Mouse (Mus musculus) forebrain, embryonic 13.5 days (tissue): ENCODE data around the gene Rps2. TPM values are rescaled to one million over a fixed set of nuclear protein-coding genes. Genes with fewer than 3 reads are reported as not detected.

Experiments used
- ATAC-seq: fragments of 200-750 bp; cut with Nextera tagmentation; 2 replicates; pipeline ENCODE4 v1.8.0; 2017
- H3K27ac ChIP-seq: fragments of 300-500 bp; sonication (generic); 2 replicates; pipeline ENCODE4 v1.5.1; 2015; ENCODE audit warnings: inconsistent platforms, mild to moderate bottlenecking, moderate library complexity
- H3K27me3 ChIP-seq: fragments of 300-500 bp; sonication (generic); 2 replicates; pipeline ENCODE4 v1.6.1; 2015; ENCODE audit warnings: mild to moderate bottlenecking, inconsistent platforms
- H3K36me3 ChIP-seq: fragments of 300-500 bp; sonication (generic); 2 replicates; pipeline ENCODE4 v1.6.1; 2015; ENCODE audit warnings: mild to moderate bottlenecking, inconsistent platforms; ENCODE audit not compliant: poor library complexity, severe bottlenecking
- H3K4me1 ChIP-seq: fragments of 300-500 bp; sonication (generic); 2 replicates; pipeline ENCODE4 v1.6.1; 2015; ENCODE audit warnings: inconsistent platforms
- H3K4me2 ChIP-seq: fragments of 300-500 bp; sonication (generic); 2 replicates; pipeline ENCODE4 v1.6.1; 2015; ENCODE audit warnings: inconsistent platforms, mild to moderate bottlenecking, moderate library complexity
- H3K4me3 ChIP-seq: fragments of 300-500 bp; sonication (generic); 2 replicates; pipeline ENCODE4 v1.5.1; 2015; ENCODE audit warnings: mild to moderate bottlenecking, inconsistent platforms
- H3K9ac ChIP-seq: fragments of 300-500 bp; sonication (generic); 2 replicates; pipeline ENCODE4 v1.6.1; 2015; ENCODE audit warnings: mild to moderate bottlenecking, inconsistent platforms
- H3K9me3 ChIP-seq: fragments of 300-500 bp; sonication (generic); replicated peaks from 2 replicates; pipeline ENCODE4 v1.6.1; 2016; ENCODE audit warnings: inconsistent platforms
- WGBS: fragments of 180-500 bp; shearing (Covaris S2); methylation state at CpG from one replicate; pipeline ENCODE4 v1.1.7; 2015; 5-methylcytosine and 5-hydroxymethylcytosine counted together
- polyA plus RNA-seq: library from polyadenylated mRNA; unstranded; fragments of >200 nt; fragmentation: Nextera tagmentation; extraction: Ambion mirVana; gene quantifications from 2 replicates; pipeline ENCODE4 v1.2.1, GENCODE M21; 2015

Gene Rps2
- polyA plus RNA-seq, 1 experiment from 2014 or later: 992 TPM

DNA sequence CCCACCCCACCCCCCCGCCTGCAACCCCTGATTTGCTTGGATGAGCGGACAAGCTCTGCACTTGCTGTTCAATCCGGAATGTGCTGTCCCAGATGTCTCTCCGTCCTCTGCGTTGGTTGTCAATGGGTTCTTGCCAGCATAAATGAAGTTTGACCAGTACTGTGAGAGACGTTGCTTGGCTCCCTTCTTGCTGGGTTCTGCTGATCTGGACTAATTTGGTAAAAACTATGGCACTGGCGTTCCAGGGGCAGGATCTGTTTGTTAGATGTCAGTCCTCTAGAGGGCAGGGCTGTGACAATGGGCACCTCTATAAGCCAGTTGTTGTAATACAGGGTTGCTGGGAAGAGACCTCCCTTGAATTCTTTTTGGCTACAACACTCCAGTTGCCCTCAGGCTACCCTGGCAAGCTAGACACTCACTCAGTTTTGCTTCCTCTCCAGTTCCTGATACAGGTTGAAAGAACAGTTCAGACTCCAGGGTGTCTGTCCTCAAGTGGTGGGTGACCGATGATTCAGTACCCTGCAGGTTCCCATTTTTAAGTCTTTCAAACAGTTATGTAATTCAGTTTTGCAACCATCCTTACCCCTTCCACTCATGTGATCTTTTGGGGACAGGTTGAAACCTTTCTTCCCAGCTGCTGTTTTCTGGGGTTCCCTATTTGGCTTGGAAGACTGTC, 19.4 kb downstream of the Rps2 start:
- Histone ChIP-seq H3K9ac (peak overlapping the region; percentile 68), H3K9me3 (no peaks in the 10 kb centered on the region), H3K4me3 (peak overlapping the region; percentile 56), H3K36me3 (no peaks in the 10 kb centered on the region; the same call in 1 of the 2 replicates), H3K4me2 (peak overlapping the region; percentile 79), H3K27ac (no peak overlapping the region), H3K27me3 (peaks cover 7% of the 10 kb centered on the region; the same call in 1 of the 2 replicates), H3K4me1 (peaks cover 16% of the 10 kb centered on the region)
- ATAC-seq: no peak
- WGBS: 32% methylated on average over 8 of the region's 8 CpGs

DNA sequence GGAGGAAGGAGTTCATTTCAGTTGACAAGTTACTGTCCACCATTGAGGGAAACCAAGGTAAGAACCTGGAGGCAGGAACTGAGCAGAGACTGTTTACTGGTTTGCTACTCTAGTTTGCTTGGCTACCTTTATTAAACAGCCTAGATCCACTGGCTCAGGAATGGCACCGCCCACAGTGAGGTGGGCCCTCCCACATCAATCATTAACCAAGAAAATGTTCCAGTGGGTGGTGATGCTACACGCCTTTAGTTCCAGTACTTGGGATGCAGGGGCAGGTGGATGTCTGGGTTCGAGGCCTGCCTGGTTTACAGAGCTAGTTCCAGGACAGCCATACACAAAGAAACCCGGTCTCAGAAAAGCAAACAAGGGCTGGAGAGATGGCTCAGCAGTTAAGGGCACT, 20.3 kb downstream of the Rps2 start:
- Histone ChIP-seq H3K4me3 (no peak overlapping the region), H3K27ac (no peak overlapping the region), H3K4me2 (no peak overlapping the region), H3K9me3 (no peaks in the 10 kb centered on the region), H3K9ac (no peak overlapping the region), H3K4me1 (peaks cover 16% of the 10 kb centered on the region), H3K27me3 (0 out of 2 replicates have a peak, but pooled peaks cover 6% of the 10 kb centered on the region), H3K36me3 (no peaks in the 10 kb centered on the region; the same call in 1 of the 2 replicates)
- no peak for ATAC-seq
- WGBS: 87% methylated on average over 4 of the region's 4 CpGs

DNA sequence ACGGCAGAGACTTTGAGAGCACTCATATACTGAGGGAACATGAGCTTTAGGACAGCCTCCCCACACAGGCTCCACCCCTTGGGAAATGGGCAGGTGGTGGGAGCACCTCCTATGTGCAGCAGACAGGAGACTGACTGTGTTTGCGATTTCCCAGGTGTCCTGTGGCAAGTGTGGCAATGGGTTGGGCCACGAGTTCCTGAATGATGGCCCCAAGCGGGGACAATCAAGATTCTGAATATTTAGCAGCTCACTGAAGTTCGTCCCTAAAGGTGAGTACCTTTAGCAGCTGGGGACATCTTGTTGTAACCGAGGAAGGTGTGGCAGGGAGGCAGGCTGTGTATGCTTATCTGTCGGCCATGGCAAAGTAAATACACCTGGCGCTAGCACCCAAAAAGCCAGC, 22.0 kb downstream of the Rps2 start:
- H3K4me3 ChIP-seq: no peak overlapping the region
- H3K36me3 ChIP-seq: no peaks in the 10 kb centered on the region; the same call in 1 of the 2 replicates
- WGBS: 88% methylated on average over 8 of the region's 8 CpGs
- no peaks in the 10 kb centered on the region for H3K27me3 ChIP-seq
- H3K9me3 ChIP-seq: no peaks in the 10 kb centered on the region
- no peak overlapping the region for H3K27ac ChIP-seq
- H3K4me2 ChIP-seq: no peak overlapping the region
- peaks cover 16% of the 10 kb centered on the region for H3K4me1 ChIP-seq
- H3K9ac ChIP-seq: no peak overlapping the region
- ATAC-seq: no peak

DNA sequence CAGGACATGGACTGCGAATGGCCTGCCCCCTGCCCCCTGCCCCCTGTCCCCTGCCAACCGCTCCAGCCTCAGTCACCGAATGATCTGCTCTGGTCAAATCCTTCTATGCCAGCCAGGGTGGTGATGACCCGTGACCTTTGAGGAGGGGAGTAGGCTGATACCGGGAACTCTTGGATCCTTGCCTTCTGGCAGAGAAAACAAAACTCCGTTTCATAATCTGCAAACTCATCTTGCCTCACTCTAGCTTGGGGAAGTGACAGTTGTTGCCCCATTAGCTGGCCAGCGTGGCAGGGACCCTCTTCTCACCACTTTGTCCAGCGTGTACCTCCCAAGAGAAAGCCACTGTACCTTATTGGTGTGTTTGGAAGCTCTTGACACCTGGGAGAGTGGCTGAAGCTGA, 24.4 kb downstream of the Rps2 start:
- H3K27me3 ChIP-seq: peaks cover 4% of the 10 kb centered on the region
- ATAC-seq: no peak
- H3K4me2 ChIP-seq: no peak overlapping the region
- H3K9me3 ChIP-seq: no peaks in the 10 kb centered on the region
- no peaks in the 10 kb centered on the region; the same call in 1 of the 2 replicates for H3K36me3 ChIP-seq
- no peak overlapping the region for H3K9ac ChIP-seq
- no peak overlapping the region for H3K27ac ChIP-seq
- H3K4me1 ChIP-seq: peaks cover 6% of the 10 kb centered on the region
- WGBS: 82% methylated on average over 8 of the region's 8 CpGs
- no peak overlapping the region for H3K4me3 ChIP-seq

DNA sequence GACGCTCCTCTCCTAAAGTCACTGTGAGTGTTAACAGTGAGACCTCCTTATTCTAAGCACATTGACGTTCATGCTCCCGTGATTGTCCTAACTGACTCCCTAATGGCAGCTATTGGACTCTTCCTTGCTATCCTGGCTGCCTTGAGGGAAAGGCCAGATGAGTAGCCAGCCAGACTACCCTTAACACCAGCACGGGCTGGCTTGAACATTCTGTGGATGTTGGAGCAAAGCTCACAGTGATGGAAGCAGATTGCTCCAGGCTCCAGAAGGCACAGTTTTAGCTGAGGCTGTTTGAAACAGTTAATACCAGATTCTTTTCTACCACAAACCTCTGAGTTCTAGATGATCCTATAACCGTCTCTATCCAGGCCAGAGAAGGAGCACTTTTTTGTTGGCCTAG, 26.0 kb downstream of the Rps2 start:
- Histone ChIP-seq H3K36me3 (no peaks in the 10 kb centered on the region; the same call in 1 of the 2 replicates), H3K27ac (no peak overlapping the region), H3K9me3 (no peaks in the 10 kb centered on the region), H3K4me1 (no peaks in the 10 kb centered on the region), H3K9ac (no peak overlapping the region), H3K4me2 (no peak overlapping the region), H3K4me3 (no peak overlapping the region), H3K27me3 (peaks cover 6% of the 10 kb centered on the region)
- 67% methylated on average over 5 of the region's 5 CpGs for WGBS
- ATAC-seq: no peak

DNA sequence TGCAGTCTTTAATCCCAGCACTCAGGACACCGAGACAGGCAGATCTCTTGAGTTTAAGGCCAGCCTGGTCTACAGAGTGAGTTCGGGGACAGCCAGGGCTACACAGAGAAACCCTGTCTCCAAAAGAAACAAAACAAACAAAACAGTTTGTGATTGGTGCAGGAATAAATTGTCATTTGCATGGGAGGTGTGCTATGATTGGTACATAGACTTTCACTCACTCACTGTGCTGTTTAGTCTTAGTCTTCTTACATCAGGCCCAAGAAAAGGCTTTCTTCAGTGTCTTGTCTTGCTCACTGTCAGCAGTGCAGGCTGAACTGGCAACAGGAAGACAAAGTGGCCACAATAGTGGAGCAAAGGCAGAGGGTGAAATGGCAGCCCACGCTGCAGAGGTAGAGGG, 26.5 kb downstream of the Rps2 start:
- Histone ChIP-seq H3K4me1 (no peaks in the 10 kb centered on the region), H3K36me3 (no peaks in the 10 kb centered on the region; the same call in 1 of the 2 replicates), H3K27me3 (peaks cover 10% of the 10 kb centered on the region), H3K9ac (no peak overlapping the region), H3K4me2 (no peak overlapping the region), H3K27ac (no peak overlapping the region), H3K4me3 (no peak overlapping the region), H3K9me3 (no peaks in the 10 kb centered on the region)
- ATAC-seq: no peak
- WGBS: 63% methylated on average over 3 of the region's 3 CpGs

DNA sequence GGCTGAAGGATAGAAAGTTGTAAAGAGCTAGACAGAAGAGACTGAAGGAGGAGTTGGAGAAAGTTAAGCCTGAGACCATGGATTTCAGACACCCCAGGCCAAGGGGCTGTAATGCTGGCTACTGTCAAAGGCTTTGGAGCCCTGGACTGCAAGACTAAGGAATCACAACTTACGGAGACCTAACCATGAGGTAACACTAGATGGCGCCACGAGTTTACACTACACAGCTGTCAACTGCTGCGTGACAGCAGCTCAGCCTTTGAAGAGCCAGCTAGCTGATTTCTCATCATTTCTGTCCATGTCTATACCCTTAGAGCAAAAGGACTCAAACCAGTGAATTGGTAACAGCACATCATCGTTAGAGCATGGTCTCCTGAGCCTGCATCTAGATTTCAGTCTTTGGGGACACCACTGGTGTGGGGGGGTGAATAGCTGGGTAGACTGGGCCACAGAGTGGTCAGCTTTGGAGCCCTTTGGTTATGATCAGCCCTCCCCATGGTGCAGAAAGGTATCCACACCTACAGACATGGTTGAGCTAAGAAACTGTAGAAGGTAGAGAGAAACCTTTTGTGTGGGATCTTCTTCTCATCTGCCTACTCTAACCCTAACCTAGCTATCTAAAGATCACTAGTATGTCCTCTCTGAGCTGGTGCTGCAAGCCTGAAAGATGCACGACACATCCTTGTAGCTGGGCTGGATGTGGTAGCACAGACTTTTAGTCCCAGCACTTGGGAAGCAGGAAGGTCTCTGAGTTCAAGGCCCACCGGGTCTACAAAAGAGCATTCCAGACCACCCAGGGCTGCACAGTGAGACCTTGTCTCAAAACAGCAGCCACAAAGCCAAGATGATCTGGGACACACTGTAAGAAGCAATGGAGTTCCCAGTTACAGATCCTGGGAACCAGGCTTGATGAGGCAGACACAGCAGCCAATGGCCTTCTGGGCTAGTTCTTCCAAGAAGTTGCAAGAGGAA, 27.9 kb downstream of the Rps2 start:
- Histone ChIP-seq H3K4me3 (no peak overlapping the region), H3K36me3 (no peaks in the 10 kb centered on the region; the same call in 1 of the 2 replicates), H3K4me2 (no peak overlapping the region), H3K9me3 (no peaks in the 10 kb centered on the region), H3K27ac (no peak overlapping the region), H3K27me3 (peaks cover 22% of the 10 kb centered on the region), H3K9ac (no peak overlapping the region), H3K4me1 (no peaks in the 10 kb centered on the region)
- 23% methylated on average over 7 of the region's 7 CpGs for WGBS
- ATAC-seq: peak; percentile 75

DNA sequence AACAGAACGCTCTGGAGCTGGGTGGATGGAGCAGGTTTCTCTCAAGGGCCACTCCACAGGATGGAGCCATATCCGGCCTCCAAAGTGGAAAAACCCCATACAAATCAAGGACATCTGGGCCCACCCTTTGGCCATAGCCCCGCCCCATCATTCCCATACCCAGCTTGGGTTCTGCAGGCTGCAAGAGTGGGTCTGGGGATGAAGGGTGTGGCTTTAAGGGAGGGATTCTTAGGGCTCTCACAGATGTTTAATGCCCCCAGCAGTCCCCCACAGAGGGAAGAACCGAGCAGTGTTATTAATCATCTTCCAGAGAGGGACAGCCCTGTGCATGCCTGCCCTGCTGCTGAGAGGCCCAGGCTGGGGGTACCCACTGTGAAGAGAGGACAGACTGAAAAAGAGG, 29.1 kb downstream of the Rps2 start:
- Histone ChIP-seq H3K27ac (no peak overlapping the region), H3K9me3 (no peaks in the 10 kb centered on the region), H3K4me1 (no peaks in the 10 kb centered on the region), H3K4me2 (no peak overlapping the region), H3K36me3 (no peaks in the 10 kb centered on the region; the same call in 1 of the 2 replicates), H3K4me3 (no peak overlapping the region), H3K27me3 (peaks cover 32% of the 10 kb centered on the region), H3K9ac (no peak overlapping the region)
- 54% methylated on average over 4 of the region's 4 CpGs for WGBS
- no peak for ATAC-seq

DNA sequence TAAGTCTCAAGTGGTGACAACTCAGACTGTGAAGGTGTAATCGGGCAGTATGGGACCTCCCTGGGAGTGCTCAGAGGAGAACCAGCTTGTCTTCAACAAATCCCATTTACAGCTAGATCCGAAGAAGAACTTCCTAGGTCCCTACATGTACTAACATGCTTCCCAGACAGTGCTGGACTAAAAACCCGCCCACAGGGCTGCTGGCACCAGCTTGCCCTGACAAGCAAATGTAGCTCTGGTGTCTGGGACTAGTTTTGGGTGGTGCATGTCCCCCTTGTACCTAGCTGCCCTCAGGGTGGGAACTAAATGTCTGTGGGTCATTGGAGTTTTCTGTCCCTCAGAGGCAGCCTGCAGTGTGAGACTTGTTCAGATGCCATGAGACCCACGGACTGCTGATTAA, 33.6 kb downstream of the Rps2 start:
- H3K4me3 ChIP-seq: no peak overlapping the region
- 17% methylated on average over 4 of the region's 4 CpGs for WGBS

DNA sequence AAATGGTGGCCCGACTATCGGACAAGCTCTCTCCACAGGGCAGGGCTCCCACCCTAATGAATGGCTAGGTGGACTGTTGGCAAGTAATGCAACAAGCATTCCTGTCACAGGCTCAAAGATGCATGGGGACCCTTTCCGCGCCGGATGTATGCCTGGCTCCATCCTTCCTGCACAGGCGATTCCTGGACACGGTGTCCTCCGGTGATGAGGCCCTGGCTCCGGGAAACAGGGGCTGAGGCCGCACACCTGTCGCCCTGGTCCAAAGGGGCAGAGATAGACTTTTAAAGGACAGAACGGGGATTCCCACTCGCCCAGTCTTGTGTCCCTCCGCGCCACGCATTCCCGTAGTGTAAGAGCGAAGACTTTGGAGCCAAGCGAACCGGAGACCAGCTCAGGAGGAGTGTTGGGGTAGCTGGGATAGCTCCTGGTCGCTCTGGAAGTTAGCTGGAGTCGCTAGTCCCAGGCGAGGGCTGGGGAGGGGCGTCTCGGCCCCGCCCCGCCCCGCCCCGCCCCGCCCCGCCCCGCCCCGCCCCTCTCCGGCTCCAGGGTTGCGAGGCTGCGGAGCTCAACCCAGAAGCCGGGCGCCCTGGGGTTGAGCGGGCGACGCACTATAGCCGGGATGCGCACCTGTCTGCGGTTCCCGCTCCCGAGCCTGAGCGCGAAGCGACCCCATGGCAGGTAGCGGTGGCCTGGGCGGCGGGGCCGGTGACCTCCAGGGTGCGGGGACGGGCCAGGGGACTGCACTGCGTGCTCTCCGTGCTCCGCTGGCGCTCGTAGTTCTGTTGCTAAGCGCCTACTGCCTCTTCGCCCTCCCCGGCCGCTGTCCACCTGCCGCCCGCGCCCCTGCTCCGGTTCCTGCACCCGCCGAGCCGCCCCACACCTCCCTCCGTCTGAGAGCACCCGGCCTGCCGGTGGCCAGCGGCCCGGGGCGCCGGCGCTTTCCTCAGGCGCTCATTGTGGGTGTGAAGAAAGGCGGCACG, 34.8 kb downstream of the Rps2 start, which contains the start of gene Hs3st6:
Gene Hs3st6, plus strand, starts transcription at position 574 of the 980 bp plus-strand sequence.
- Histone ChIP-seq H3K27me3 (peaks cover 73% of the 10 kb centered on the region), H3K4me2 (peak within 1 kb of the TSS; percentile 90), H3K9ac (peak within 1 kb of the TSS; percentile 58), H3K36me3 (no peaks in the 10 kb centered on the region), H3K4me3 (peak within 1 kb of the TSS; percentile 52), H3K4me1 (peaks cover 13% of the 10 kb centered on the region), H3K9me3 (no peaks in the 10 kb centered on the region), H3K27ac (no peak within 1 kb of the TSS)
- ATAC-seq: peak; percentile 70; the same call in 1 of the 2 replicates
- WGBS: 1% methylated on average over 57 of the region's 82 CpGs

More for the DNA sequence above, 33.6 kb downstream of the Rps2 start:
- Histone ChIP-seq H3K4me2 (no peak overlapping the region), H3K36me3 (no peaks in the 10 kb centered on the region), H3K9ac (no peak overlapping the region), H3K27ac (no peak overlapping the region), H3K27me3 (peaks cover 73% of the 10 kb centered on the region), H3K4me1 (peaks cover 13% of the 10 kb centered on the region), H3K9me3 (no peaks in the 10 kb centered on the region)
- ATAC-seq: no peak

DNA sequence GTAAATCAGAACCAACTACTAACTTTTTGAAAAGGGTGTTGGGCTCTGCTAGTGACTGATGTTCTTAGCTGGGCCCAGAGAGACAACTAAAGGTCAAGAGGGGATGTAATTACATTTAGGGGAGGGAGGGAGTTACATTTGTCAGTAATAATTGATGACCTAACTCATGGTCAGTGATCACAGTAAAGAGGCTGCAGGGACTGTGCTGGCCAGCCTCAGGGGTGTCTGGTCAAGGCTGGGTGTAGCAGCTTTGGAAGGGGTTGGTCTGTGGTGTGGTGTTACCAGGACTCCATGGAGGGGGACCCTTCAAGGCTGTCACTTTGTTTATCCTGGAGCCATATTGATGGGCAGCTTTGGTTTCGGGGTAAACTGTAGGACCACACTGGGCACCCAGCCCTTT, 39.5 kb downstream of the Rps2 start:
- Histone ChIP-seq H3K36me3 (no peaks in the 10 kb centered on the region), H3K9ac (no peak overlapping the region), H3K9me3 (no peaks in the 10 kb centered on the region), H3K4me3 (no peak overlapping the region), H3K27ac (no peak overlapping the region), H3K27me3 (peaks cover 49% of the 10 kb centered on the region), H3K4me1 (peaks cover 9% of the 10 kb centered on the region), H3K4me2 (no peak overlapping the region)
- WGBS: 81% methylated on average over 1 of the region's 1 CpGs
- no peak for ATAC-seq
